Mouse (Mus musculus): ENCODE results near the gene Slc7a7.

DNA sequence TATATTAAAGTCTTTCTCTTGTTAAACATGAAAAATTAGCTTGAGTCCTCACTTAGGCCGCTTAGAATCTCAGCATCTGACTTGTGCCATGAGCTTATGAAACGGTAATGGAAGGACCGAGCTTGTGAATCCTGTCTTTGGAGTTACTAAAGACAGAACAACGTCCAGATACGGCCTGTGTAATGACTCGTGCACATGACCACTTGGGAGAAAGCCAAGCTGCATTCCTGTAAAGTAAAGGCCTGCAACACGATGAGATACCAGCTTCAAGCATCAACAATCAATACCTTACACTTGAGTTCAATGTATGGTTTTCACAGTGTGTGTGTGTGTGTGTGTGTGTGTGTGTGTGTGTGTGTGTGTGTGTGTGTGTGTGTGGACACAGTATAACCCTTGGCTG is 20.9 kb downstream of the Slc7a7 start:
- no peak for TF ChIP-seq MAFK (IDR thresholded peaks at IDR 0.05; ENCODE audit: insufficient read depth, low read depth, low read length)
- no peak for TF ChIP-seq ZNF384 (IDR thresholded peaks at IDR 0.05; ENCODE audit: low read depth, low read length)
- TF ChIP-seq HCFC1 (IDR thresholded peaks at IDR 0.05; ENCODE audit: borderline replicate concordance, insufficient read depth, low read length) = no peak
- TF ChIP-seq CHD2 (IDR thresholded peaks at IDR 0.05; ENCODE audit: low read depth, low read length) = no peak
